Mouse (Mus musculus) small intestine, adult 2 months (tissue): ENCODE data around the gene Tmem63b. TPM values are rescaled to one million over a fixed set of nuclear protein-coding genes. Genes with fewer than 3 reads are reported as not detected.

Experiments used
- H3K27ac ChIP-seq: fragments of 200-500 bp; 2 replicates; pipeline ENCODE4 v1.5.1; 2012; ENCODE audit warnings: low read depth, low read length, control low read depth, inconsistent platforms; ENCODE audit not compliant: insufficient read depth
- H3K27me3 ChIP-seq: fragments of 200-500 bp; 2 replicates; pipeline ENCODE4 v1.6.1; 2012; ENCODE audit warnings: mild to moderate bottlenecking, moderate library complexity, low read length, inconsistent platforms; ENCODE audit not compliant: control insufficient read depth, insufficient read depth
- H3K36me3 ChIP-seq: fragments of 200-500 bp; 2 replicates; pipeline ENCODE4 v1.6.1; 2012; ENCODE audit warnings: mild to moderate bottlenecking, low read length, control low read depth, inconsistent platforms; ENCODE audit not compliant: control insufficient read depth, insufficient read depth
- H3K4me1 ChIP-seq: fragments of 200-500 bp; 2 replicates; pipeline ENCODE4 v1.6.1; 2012; ENCODE audit warnings: low read length, inconsistent platforms, mixed read lengths; ENCODE audit not compliant: control insufficient read depth, insufficient read depth, insufficient read length
- H3K4me3 ChIP-seq: fragments of 200-500 bp; 2 replicates; pipeline ENCODE4 v1.5.1; 2012; ENCODE audit warnings: low read depth, mild to moderate bottlenecking, control low read depth, inconsistent platforms, low read length, moderate library complexity
- CTCF ChIP-seq: fragments of 200-500 bp; IDR thresholded peaks from 2 replicates; pipeline ENCODE4 v1.5.1; 2012; ENCODE audit warnings: low read depth, mild to moderate bottlenecking, control low read depth, inconsistent platforms, low read length, moderate library complexity, mixed read lengths; ENCODE audit not compliant: insufficient replicate concordance, insufficient read length; ENCODE audit errors: extremely low read depth
- POLR2A ChIP-seq: fragments of 200-500 bp; IDR thresholded peaks from 2 replicates; pipeline ENCODE4 v1.6.1; 2012; ENCODE audit warnings: low read depth, mild to moderate bottlenecking, control low read depth, inconsistent platforms, low read length, moderate library complexity
- WGBS: fragments of 180-500 bp; shearing (Covaris S2); methylation state at CpG from one replicate; pipeline ENCODE4 v1.1.7; 2018; 5-methylcytosine and 5-hydroxymethylcytosine counted together
- polyA plus RNA-seq: library from polyadenylated mRNA; depleted of rRNA; stranded (reverse); fragments of >200 nt; gene quantifications from 2 replicates; pipeline ENCODE4 v1.2.3, GENCODE M21; 2012

The Tmem63b gene
- polyA plus RNA-seq, 1 experiment: 65.0 TPM

- Histone ChIP-seq H3K36me3 (no peaks in the 10 kb centered on the region), H3K27me3 (no peaks in the 10 kb centered on the region), H3K4me3 (no peak overlapping the region), H3K27ac (no peak overlapping the region), H3K4me1 (no peaks in the 10 kb centered on the region)
- 46% methylated on average over 7 of the region's 7 CpGs for WGBS
- TF ChIP-seq POLR2A (no peak), CTCF (no peak)
Measured at GRCm38 (mm10) chr17:45653233-45653632, 33.5 kb downstream of the Tmem63b start.

- Histone ChIP-seq H3K36me3 (no peaks in the 10 kb centered on the region), H3K4me3 (no peak overlapping the region), H3K4me1 (no peaks in the 10 kb centered on the region), H3K27ac (no peak overlapping the region), H3K27me3 (no peaks in the 10 kb centered on the region)
- 93% methylated on average over 4 of the region's 4 CpGs for WGBS
- TF ChIP-seq CTCF: no peak
- TF ChIP-seq POLR2A: no peak
Measured at GRCm38 (mm10) chr17:45644185-45644584, 42.5 kb downstream of the Tmem63b start.

- Histone ChIP-seq H3K4me1 (no peaks in the 10 kb centered on the region), H3K27me3 (no peaks in the 10 kb centered on the region), H3K4me3 (no peak overlapping the region), H3K36me3 (no peaks in the 10 kb centered on the region), H3K27ac (no peak overlapping the region)
- TF ChIP-seq CTCF (peak; percentile 80; the same call in 1 of the 2 replicates), POLR2A (no peak)
- WGBS: 25% methylated on average over 12 of the region's 12 CpGs
Measured at GRCm38 (mm10) chr17:45642701-45643100, 44.0 kb downstream of the Tmem63b start.

- TF ChIP-seq POLR2A: no peak
- TF ChIP-seq CTCF: no peak
- no peak overlapping the region for H3K27ac ChIP-seq
- H3K4me3 ChIP-seq: no peak overlapping the region
- H3K27me3 ChIP-seq: no peaks in the 10 kb centered on the region
- H3K36me3 ChIP-seq: no peaks in the 10 kb centered on the region
- no peaks in the 10 kb centered on the region for H3K4me1 ChIP-seq
- 68% methylated on average over 8 of the region's 8 CpGs for WGBS
Measured at GRCm38 (mm10) chr17:45641981-45642380, 44.7 kb downstream of the Tmem63b start.

GRCm38 (mm10) chr17:45638596-45639295 lies 48.0 kb downstream of the Tmem63b start:
- no peaks in the 10 kb centered on the region for H3K27me3 ChIP-seq
- TF ChIP-seq POLR2A (no peak), CTCF (no peak)
- H3K27ac ChIP-seq: no peak overlapping the region
- no peaks in the 10 kb centered on the region for H3K4me1 ChIP-seq
- H3K36me3 ChIP-seq: no peaks in the 10 kb centered on the region
- 78% methylated on average over 16 of the region's 16 CpGs for WGBS
- no peak overlapping the region for H3K4me3 ChIP-seq

GRCm38 (mm10) chr17:45634033-45634432 lies 52.7 kb downstream of the Tmem63b start:
- WGBS: 84% methylated on average over 5 of the region's 5 CpGs
- Histone ChIP-seq H3K27ac (no peak overlapping the region), H3K27me3 (no peaks in the 10 kb centered on the region), H3K36me3 (no peaks in the 10 kb centered on the region), H3K4me1 (peaks cover 16% of the 10 kb centered on the region), H3K4me3 (no peak overlapping the region)
- no peak for TF ChIP-seq CTCF
- no peak for TF ChIP-seq POLR2A

GRCm38 (mm10) chr17:45631940-45632339 lies 54.8 kb downstream of the Tmem63b start:
- peaks cover 21% of the 10 kb centered on the region for H3K4me1 ChIP-seq
- WGBS: 39% methylated on average over 6 of the region's 6 CpGs
- H3K36me3 ChIP-seq: no peaks in the 10 kb centered on the region
- H3K27ac ChIP-seq: no peak overlapping the region
- TF ChIP-seq CTCF (no peak), POLR2A (no peak)
- no peak overlapping the region for H3K4me3 ChIP-seq
- no peaks in the 10 kb centered on the region for H3K27me3 ChIP-seq
